Mouse (Mus musculus) gonadal fat pad, adult 2 months (tissue): Measurements from ENCODE around the gene Cep250. TPM values are rescaled to one million over a fixed set of nuclear protein-coding genes. Genes with fewer than 3 reads are reported as not detected.

ENCODE experiments used
- DNase-seq: peaks from one replicate; pipeline ENCODE4 v3.0.0-alpha.2; 2012; ENCODE audit warnings: low read depth
- polyA plus RNA-seq: library from polyadenylated mRNA; depleted of rRNA; stranded (reverse); fragments of >200 nt; gene quantifications from 2 replicates; pipeline ENCODE4 v1.2.3, GENCODE M21; 2012; rRNA removed

The Cep250 gene
- polyA plus RNA-seq, 1 experiment = 15.1 TPM

DNA sequence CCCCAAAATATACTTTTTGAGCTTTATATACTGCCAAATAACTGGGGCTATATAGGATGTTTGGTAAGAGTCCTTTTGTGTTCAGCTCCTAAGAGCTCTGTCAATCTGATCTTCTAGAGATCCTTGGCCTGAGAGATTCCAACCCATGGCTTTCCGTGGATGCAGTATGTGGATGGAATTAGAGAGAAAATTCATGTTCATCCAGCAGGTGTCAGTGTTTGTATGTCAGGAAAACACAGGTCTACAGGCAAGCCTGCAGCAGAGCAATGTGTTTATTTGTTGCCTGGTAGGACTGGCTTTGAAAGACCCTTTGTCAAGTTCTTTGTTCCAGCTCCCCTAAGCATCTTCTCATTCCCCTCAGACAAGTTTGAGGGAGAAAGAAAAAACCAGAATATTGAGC is 6.7 kb downstream of the Cep250 start:
- no peak for DNase-seq

DNA sequence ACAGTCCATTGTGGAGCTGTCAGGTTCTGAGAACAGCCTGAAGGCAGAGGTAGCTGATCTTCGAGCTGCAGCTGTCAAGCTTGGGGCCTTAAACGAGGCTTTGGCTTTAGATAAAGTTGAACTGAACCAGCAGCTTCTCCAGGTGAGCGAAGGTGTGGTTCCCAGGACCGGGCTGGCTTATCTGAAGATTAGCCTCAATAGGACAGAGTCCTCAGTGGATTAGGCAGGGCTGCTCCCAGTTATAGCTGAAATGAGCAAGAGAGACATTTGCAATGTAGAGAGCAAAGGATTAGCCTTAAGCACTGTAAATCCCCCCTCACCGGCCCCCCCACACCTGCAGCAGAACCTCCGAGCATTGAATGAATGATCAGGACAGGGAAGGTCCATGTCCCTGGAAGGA is 17.1 kb downstream of the Cep250 start:
- no peak for DNase-seq

DNA sequence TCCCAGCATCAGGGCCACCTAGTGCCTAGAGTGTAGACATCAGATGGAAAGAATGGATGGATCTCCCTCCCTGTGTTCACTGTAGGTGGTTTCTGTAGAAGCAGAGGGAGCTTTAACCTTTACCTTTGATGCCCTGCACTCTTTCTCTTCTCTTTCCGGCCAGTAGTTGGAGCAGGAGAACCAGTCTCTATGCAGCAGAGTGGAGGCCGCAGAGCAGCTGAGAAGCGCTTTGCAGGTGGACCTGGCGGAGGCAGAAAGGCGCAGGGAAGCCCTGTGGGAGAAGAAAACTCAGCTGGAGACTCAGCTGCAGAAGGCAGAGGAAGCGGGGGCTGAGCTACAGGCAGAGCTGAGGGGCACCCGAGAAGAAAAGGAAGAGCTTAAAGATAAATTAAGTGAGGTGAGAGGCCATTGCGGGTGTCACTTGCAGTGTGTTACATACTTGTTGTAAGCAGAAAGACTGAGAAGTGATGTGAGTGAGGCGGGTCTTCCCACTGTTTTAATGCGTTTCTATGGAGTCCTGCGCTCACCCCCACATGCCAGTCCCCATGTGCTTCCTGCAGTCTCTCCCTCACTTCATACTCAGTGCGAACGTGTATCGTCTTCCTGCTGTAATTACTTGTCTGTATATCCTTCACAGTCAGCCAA is 18.0 kb downstream of the Cep250 start:
- DNase-seq = no peak

DNA sequence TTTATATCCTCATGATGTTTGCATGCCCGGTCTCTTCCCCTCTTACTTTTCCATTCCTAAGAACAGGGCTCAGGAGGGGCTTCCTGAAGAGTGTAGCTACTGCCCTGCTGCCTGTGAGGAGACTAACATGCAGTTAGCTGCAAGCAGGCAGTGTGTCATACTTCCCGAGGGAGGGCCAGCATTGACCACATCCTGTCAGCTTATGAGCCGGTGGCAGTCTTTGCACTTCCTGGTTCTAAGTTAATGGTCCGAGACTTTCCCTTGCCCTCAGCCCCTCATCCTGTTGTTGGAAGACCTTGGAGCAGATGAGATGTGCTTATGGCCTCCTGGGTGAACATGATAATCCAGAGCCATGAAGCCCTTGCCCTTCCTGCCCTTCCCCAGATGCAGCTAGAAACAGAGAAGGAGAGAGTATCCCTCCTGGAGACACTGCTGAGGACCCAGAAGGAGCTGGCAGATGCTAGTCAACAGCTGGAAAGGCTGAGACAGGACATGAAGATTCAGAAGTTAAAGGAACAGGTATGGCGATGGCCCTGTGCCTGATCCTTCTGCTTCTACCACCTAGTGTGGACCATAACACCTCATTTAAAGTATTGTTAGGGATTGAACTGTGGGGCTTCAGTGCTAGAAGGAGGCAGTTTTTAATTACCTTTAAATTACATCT is 23.2 kb downstream of the Cep250 start:
- no peak for DNase-seq

DNA sequence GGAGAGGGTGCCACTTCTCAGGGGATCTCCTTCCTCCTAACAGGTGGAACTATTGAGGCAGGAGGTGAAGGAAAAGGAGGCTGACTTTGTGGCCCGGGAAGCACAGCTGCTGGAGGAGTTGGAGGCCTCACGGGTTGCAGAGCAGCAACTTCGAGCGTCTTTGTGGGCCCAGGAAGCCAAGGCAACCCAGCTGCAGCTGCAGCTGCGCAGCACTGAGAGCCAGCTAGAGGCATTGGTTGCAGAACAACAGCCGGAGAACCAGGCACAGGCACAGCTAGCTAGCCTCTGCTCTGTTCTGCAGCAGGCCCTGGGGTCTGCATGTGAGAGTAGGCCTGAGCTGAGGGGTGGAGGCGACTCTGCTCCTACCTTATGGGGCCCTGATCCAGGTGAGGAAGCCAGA is 29.5 kb downstream of the Cep250 start:
- DNase-seq = no peak

DNA sequence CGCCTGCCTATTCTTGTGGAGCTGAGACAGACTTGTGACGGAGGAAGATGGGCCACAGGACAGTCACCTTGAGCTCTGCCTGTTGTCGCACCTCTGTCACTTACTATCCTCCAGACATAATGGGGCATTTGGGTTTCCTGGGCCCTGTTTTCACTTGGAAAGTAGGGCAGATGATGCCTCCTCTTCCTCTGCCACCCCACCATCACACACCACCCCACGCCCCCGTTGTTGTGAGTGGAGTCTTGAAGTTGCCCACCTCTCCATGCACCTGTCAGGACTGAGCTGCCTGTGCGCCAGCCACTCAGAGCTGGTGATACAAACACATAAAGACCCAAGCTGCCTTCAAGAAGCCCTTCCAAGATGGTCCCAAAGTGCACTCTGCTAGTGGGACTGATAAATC is 30.9 kb downstream of the Cep250 start:
- DNase-seq = no peak

DNA sequence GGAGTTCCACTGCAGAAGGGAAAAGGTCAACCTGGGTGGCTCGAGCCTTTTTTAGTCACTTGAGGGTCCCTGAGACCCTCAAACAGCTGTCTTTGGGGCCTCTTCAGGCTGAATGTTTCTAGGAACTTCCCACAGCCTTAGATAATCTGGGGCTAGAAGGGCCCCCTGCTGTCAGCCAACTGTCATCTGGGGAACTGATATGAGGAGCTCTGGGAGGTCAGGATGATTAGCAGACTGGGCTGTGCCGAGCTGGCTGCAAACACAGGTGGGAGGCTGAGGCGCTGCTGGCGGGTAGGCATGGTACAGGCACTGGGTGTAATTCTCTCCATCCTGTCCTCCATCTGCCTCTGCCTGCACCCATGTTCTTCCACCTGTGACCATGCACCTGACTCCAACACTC is 32.8 kb downstream of the Cep250 start:
- no peak for DNase-seq

DNA sequence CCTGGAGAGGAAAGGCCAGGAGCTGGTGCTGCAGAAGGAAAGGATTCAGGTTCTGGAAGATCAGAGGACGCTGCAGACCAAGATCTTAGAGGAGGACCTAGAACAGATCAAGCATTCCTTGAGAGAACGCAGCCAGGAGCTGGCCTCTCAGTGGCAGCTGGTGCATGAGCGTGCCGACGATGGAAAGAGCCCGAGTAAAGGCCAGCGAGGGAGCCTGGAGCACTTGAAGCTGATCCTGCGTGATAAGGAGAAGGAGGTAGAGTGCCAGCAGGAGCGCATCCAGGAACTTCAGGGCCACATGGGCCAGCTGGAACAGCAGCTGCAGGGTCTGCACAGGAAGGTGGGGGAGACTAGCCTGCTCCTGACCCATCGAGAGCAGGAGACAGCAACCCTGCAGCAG is 34.9 kb downstream of the Cep250 start:
- DNase-seq = no peak

DNA sequence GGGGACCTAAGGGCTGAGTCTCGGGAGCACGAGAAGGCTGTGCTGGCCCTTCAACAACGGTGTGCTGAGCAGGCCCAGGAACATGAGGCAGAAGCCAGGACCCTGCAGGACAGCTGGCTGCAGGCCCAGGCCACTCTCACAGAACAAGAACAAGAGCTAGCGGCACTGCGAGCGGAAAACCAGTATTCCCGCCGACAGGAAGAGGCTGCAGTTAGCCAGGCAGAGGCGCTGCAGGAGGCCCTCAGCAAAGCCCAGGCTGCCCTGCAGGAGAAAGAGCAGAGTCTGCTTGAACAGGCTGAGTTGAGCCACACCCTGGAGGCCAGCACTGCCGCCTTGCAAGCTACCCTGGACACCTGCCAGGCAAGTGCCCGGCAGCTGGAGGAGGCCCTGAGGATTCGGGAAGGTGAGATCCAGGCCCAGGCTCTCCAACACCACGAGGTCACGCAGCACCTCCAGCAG is 35.6 kb downstream of the Cep250 start:
- no peak for DNase-seq

DNA sequence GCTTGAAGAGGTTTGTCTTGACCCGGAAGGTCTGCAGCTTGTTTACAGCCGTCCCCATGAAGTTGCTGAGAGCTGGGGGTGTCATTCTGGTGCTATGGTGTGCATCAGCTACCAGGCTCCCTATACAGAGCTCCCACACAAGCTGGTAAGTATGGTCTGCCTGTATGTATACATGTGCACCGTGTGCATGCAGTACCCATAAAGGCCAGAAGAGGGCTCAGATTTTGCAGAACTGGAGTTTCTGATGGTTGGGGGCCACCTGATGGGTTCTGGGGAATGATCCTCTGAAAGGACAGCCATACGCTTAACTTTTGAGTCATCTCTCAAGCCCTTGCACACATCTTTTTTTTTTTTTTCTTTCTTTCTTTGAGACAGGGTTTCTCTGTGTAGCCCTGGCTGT is 49.1 kb downstream of the Cep250 start:
- no peak for DNase-seq

DNA sequence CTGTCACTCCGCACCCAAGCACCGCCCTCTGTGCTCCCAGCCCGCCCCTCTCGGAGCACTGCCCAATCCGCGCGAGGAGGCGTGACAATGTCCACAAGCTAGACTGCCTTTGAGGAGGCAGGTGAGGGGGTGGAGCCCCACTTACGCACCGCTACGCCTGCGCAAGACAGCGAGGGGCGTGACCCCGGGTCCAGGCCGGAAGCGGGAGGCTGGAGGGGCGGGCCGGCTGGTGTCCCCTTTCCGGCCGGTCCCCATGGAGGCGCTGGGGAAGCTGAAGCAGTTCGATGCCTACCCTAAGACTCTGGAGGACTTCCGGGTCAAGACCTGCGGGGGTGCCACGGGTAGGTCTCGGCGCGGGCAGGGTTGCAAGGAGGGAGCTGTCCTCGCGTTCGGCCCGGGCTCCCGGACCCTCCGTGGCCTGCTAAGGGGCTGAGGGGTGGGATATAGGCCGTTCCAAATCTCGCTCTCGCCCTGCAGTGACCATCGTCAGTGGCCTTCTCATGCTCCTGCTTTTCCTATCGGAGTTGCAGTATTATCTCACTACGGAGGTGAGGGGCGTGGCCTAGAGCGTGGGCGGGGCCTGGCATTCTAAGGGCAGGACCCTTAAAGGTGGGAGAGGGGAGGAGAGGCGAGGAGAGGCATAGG is 51.8 kb downstream of the Cep250 start, which contains the start of the genes 6430550D23Rik and Ergic3:
Gene 6430550D23Rik, minus strand, starts transcription at position 90 of the 645 bp plus-strand sequence.
Gene Ergic3, plus strand, starts transcription at position 158 of the 645 bp plus-strand sequence.
- DNase-seq = peak; percentile 52

DNA sequence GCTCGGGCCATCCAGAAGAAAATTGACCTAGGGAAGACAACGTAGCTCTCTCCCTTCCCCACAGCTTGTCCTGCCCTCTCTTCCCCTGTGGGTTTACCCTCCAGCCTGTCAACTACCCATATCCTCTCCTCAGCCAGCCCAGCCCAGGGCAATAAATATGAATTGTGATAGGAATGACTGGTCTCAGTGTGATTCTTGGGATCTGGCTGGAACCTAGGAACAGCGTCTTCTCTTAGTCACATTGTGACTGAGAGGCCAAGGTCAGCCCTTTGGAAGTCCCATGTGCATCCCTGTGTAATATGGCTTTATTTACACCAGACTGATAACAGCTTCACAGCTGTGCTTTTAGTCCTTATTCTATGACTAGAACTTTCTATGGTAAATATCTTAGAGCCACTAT is 61.8 kb downstream of the Cep250 start:
- DNase-seq = no peak

DNA sequence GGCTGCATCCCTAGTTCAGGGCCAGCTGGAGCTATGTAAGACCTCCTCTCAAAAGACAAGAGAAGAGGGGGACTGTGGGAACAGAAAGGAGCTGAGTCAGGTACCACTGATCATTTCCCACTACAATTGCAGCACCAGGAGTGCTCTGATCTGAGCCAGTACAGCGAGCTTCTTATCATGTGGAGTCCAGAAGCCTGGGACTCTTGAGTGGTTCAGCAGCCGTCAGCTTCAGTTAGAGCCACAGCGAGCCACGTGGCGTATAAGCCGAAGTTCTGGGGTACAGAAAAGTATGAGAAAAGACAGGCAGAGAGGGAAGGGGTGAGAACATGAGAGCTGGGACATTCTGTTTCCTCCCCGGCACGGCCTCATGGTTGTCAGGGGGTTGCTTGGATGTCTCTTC is 65.0 kb downstream of the Cep250 start:
- no peak for DNase-seq

DNA sequence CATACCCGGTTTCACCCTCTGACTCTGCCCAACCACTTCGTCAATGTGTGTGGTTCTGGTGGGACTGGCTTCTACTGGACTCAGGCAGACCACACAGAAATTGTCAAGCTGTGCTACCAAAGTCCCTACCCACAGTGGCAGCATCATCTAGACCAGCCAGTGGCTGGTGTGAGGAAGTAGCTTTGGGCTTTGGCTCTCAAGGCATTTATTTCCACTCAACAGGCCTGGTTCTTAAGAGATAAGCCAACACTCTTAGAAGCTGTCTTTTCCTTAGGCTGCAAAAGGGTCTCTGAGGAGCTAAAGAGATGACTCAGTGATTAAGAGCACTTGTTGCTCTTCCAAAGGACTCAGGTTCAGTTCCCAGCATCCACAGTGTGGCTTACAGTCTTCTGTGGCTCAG is 65.5 kb downstream of the Cep250 start:
- no peak for DNase-seq

DNA sequence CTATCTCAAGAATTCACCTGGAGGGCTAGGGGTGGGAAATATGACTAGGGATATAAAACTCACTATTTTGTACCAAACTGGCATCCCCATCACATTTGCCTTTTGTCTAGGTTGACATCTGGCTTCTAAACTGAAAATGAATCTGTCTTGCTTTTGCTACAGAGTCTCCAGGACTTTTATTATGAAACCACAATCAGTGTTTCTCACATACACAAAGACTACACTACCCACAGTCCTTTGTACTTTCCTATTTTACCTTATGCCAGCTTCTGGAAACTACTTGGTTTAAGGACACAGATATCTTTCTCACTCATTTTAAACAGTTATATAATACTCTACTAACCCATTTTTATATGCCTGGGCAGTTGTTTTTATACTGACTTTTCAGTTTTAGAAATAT is 69.2 kb downstream of the Cep250 start:
- no peak for DNase-seq

DNA sequence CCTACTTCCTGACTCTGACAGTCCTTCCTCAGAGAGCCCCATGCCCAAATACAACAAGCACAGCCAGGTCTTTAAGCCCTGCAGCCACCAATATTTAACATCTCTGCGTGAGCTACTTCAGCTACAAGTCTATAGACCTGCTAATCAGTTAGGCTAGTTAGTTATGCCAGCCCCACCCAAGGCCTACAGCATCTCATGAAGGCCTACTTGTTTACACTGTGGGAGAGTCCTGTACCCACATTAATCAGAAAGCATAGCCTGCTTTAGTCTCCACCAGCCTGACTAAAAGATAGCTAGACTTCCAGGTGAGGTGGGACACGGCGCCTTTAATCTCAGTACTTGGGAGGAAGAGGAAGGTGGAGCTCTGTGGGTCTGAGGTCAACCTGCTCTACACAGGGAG is 83.1 kb downstream of the Cep250 start:
- no peak for DNase-seq

DNA sequence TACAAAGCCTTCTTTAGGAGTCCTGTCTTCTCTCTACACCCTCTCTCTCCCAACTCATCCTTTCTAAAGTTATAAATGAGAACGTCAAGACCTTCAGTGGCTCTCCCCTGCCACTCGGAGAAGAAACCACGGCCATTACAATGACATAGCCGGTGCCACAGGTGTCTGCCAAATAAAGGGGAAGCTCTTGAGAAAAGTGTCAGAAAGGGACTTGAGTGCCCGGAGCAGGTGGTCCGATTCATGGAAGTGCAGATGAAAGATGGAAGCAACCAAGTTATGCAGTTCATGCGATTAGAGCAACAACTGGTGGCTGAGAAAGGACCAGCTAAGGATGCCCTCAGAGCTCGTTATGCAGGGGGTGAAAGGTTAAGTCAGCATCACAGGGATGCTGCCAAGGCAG is 86.6 kb downstream of the Cep250 start:
- DNase-seq = no peak

DNA sequence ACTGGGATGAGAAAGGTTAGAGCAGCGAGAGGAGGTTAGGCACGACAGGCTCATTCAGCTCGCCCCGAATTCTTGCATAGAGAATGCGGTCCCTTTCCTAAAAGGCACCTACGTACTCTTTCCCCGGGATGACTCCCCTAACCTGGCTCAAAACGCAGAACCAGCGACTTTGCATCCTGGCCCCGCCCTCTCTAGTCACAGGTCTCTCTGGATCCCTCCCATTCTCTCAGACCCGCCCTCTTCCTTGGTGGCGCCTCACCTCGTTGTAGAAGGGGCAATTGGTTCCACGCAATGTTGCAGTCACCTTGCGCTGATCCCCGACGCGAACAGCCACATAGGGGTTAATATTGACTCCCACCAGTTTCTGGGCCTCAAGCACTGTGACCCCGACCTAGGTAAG is 91.7 kb downstream of the Cep250 start:
- no peak for DNase-seq

Other genes starting within 250 kb of the Cep250 start
- 55.9 and 67.9 TPM in 2 replicates for gene Edem2, start 227.0 kb upstream of the Cep250 start, polyA plus RNA-seq
- gene Gm17581, start 220.6 kb upstream of the Cep250 start, polyA plus RNA-seq = not detected in 2 replicates
- gene Procr, start 205.3 kb upstream of the Cep250 start, polyA plus RNA-seq = 11.9 TPM in 2 replicates
- gene Mmp24, start 181.1 kb upstream of the Cep250 start, polyA plus RNA-seq = 0.09 and 0.13 TPM in 2 replicates
- 55.2 and 65.8 TPM in 2 replicates for gene BC029722, start 137.0 kb upstream of the Cep250 start, polyA plus RNA-seq
- 85.8 and 109 TPM in 2 replicates for gene Eif6, start 129.5 kb upstream of the Cep250 start, polyA plus RNA-seq
- gene Fam83c, start 121.6 kb upstream of the Cep250 start, polyA plus RNA-seq = not detected in 2 replicates
- 31.7 and 36.7 TPM in 2 replicates for gene Uqcc1, start 26.1 kb upstream of the Cep250 start, polyA plus RNA-seq
- not detected in 2 replicates for gene Gm15557, start 15.7 kb upstream of the Cep250 start, polyA plus RNA-seq
- gene Gdf5, start 11.1 kb upstream of the Cep250 start, polyA plus RNA-seq = 1.2 and 1.3 TPM in 2 replicates
- 3.2 and 4.0 TPM in 2 replicates for gene 6430550D23Rik, start 51.5 kb downstream of the Cep250 start, polyA plus RNA-seq
- gene Ergic3, start 51.6 kb downstream of the Cep250 start, polyA plus RNA-seq = 341 and 349 TPM in 2 replicates
- 4.6 and 6.2 TPM in 2 replicates for gene Fer1l4, start 96.5 kb downstream of the Cep250 start, polyA plus RNA-seq
- 5.9 and 6.1 TPM in 2 replicates for gene Spag4, start 108.7 kb downstream of the Cep250 start, polyA plus RNA-seq
- gene Cpne1, start 155.5 kb downstream of the Cep250 start, polyA plus RNA-seq = 70.4 and 82.9 TPM in 2 replicates
- gene Rbm12, start 155.5 kb downstream of the Cep250 start, polyA plus RNA-seq = 10.1 and 12.3 TPM in 2 replicates
- 3.5 and 5.1 TPM in 2 replicates for gene Gm28036, start 170.6 kb downstream of the Cep250 start, polyA plus RNA-seq
- gene Romo1, start 187.6 kb downstream of the Cep250 start, polyA plus RNA-seq = 316 and 387 TPM in 2 replicates
- 47.1 and 54.8 TPM in 2 replicates for gene Nfs1, start 187.7 kb downstream of the Cep250 start, polyA plus RNA-seq
- gene Rbm39, start 223.8 kb downstream of the Cep250 start, polyA plus RNA-seq = 32.5 and 46.7 TPM in 2 replicates
- 21.2 and 22.0 TPM in 2 replicates for gene Phf20, start 240.0 kb downstream of the Cep250 start, polyA plus RNA-seq